Mouse (Mus musculus): ENCODE data around the gene Rtn2.

- TF ChIP-seq CTCF (IDR thresholded peaks at IDR 0.05; ENCODE audit: low read depth, low read length): no peak
- no peak for TF ChIP-seq EP300 (IDR thresholded peaks at IDR 0.05; ENCODE audit: insufficient read depth, low read depth, low read length)
These were observed 59.5 kb downstream of the Rtn2 start for GRCm38 (mm10) chr7:19341761-19342409.

Data from ES-Bruce4 (cell line).